Mouse (Mus musculus) spleen, embryonic (tissue): ENCODE results near the gene Mfap4.

Source experiments
- CTCF ChIA-PET: fragments of 350-600 bp; sonication (Branson Sonifier 250); formaldehyde crosslinking; loops from one replicate; lab custom pipeline; 2022; lab: Charles Lee

The Mfap4 gene

GRCm38 (mm10) chr11:61484613-61485540, at the start of gene Mfap4:
TSS of gene Mfap4 (plus strand) at chr11:61485431.
- CTCF ChIA-PET, result no interaction called here

GRCm38 (mm10) chr11:61436298-61436697, 48.9 kb upstream of the Mfap4 start:
- CTCF ChIA-PET, result no interaction called here

- CTCF ChIA-PET, result no interaction called here
Observed at GRCm38 (mm10) chr11:61439170-61439569, 46.1 kb upstream of the Mfap4 start.

GRCm38 (mm10) chr11:61440416-61440815, 44.8 kb upstream of the Mfap4 start:
- CTCF ChIA-PET, result no interaction called here

GRCm38 (mm10) chr11:61441670-61442069, 43.6 kb upstream of the Mfap4 start:
- CTCF ChIA-PET, result no interaction called here

GRCm38 (mm10) chr11:61443807-61444206, 41.4 kb upstream of the Mfap4 start:
- CTCF ChIA-PET, result no interaction called here

- CTCF ChIA-PET, result no interaction called here
Observed at GRCm38 (mm10) chr11:61447296-61447695, 37.9 kb upstream of the Mfap4 start.

GRCm38 (mm10) chr11:61448041-61448440, 37.2 kb upstream of the Mfap4 start:
- CTCF ChIA-PET, result interaction anchor here (0.6 kb wide), 1 partner anchor 172 kb away, joined by 3 read pairs; no protein-coding TSS in a partner anchor

GRCm38 (mm10) chr11:61448599-61449225, 36.5 kb upstream of the Mfap4 start:
- CTCF ChIA-PET, result interaction anchor here (0.6 kb wide), 1 partner anchor 171 kb away, joined by 3 read pairs; no protein-coding TSS in a partner anchor

GRCm38 (mm10) chr11:61449499-61450292, 35.5 kb upstream of the Mfap4 start:
- CTCF ChIA-PET, result interaction anchor here (0.7 kb wide), 1 partner anchor 18 kb away, joined by 9 read pairs; no protein-coding TSS in a partner anchor

GRCm38 (mm10) chr11:61464071-61464470, 21.2 kb upstream of the Mfap4 start:
- CTCF ChIA-PET, result no interaction called here

- CTCF ChIA-PET, result no interaction called here
Observed at GRCm38 (mm10) chr11:61465422-61465821, 19.8 kb upstream of the Mfap4 start.

GRCm38 (mm10) chr11:61468534-61468933, 16.7 kb upstream of the Mfap4 start:
- CTCF ChIA-PET, result no interaction called here

GRCm38 (mm10) chr11:61469317-61469917, 15.8 kb upstream of the Mfap4 start:
- CTCF ChIA-PET, result no interaction called here

GRCm38 (mm10) chr11:61470880-61471279, 14.4 kb upstream of the Mfap4 start:
- CTCF ChIA-PET, result no interaction called here

- CTCF ChIA-PET, result no interaction called here
Observed at GRCm38 (mm10) chr11:61473630-61474029, 11.6 kb upstream of the Mfap4 start.

GRCm38 (mm10) chr11:61476786-61477382, 8.3 kb upstream of the Mfap4 start:
- CTCF ChIA-PET, result no interaction called here

- CTCF ChIA-PET, result no interaction called here
Observed at GRCm38 (mm10) chr11:61477566-61478508, 7.4 kb upstream of the Mfap4 start.

GRCm38 (mm10) chr11:61478788-61479187, 6.4 kb upstream of the Mfap4 start:
- CTCF ChIA-PET, result no interaction called here
